Mouse (Mus musculus) neural tube, embryonic 11.5 days (tissue): ENCODE data around the gene Cfap97d1. TPM values are rescaled to one million over a fixed set of nuclear protein-coding genes. Genes with fewer than 3 reads are reported as not detected.
A peak's percentile ranks its signal among the peaks of the same experiment; 100 is the strongest.

Experiments used
- ATAC-seq: fragments of 200-750 bp; cut with Nextera tagmentation; 2 replicates; pipeline ENCODE4 v1.8.0; 2017; ENCODE audit warnings: moderate number of reproducible peaks, mild to moderate bottlenecking, moderate TSS enrichment, moderate library complexity; ENCODE audit not compliant: insufficient read depth, low FRiP score, low TSS enrichment
- DNase-seq: peaks from one replicate; pipeline ENCODE4 v3.0.0-alpha.2; 2015; ENCODE audit warnings: low spot score
- H3K27ac ChIP-seq: fragments of 300-500 bp; sonication (generic); 2 replicates; pipeline ENCODE4 v1.5.1; 2014; ENCODE audit warnings: low read depth, mild to moderate bottlenecking, low read length
- H3K27me3 ChIP-seq: fragments of 300-500 bp; sonication (generic); 2 replicates; pipeline ENCODE4 v1.6.1; 2014; ENCODE audit warnings: mild to moderate bottlenecking, low read length, mixed read lengths; ENCODE audit not compliant: control insufficient read depth, insufficient read depth
- H3K36me3 ChIP-seq: fragments of 300-500 bp; sonication (generic); 2 replicates; pipeline ENCODE4 v1.6.1; 2014; ENCODE audit warnings: mild to moderate bottlenecking, low read length, moderate library complexity, mixed read lengths; ENCODE audit not compliant: control insufficient read depth, insufficient read depth
- H3K4me1 ChIP-seq: fragments of 300-500 bp; sonication (generic); 2 replicates; pipeline ENCODE4 v1.6.1; 2014; ENCODE audit warnings: low read length, mixed read lengths; ENCODE audit not compliant: control insufficient read depth, insufficient read depth
- H3K4me2 ChIP-seq: fragments of 300-500 bp; sonication (generic); 2 replicates; pipeline ENCODE4 v1.6.1; 2014; ENCODE audit warnings: low read depth, mild to moderate bottlenecking, moderate library complexity
- H3K4me3 ChIP-seq: fragments of 300-500 bp; sonication (generic); 2 replicates; pipeline ENCODE4 v1.5.1; 2014; ENCODE audit warnings: low read depth, low read length
- H3K9ac ChIP-seq: fragments of 300-500 bp; sonication (generic); 2 replicates; pipeline ENCODE4 v1.6.1; 2014; ENCODE audit warnings: mild to moderate bottlenecking, low read length
- H3K9me3 ChIP-seq: fragments of 300-500 bp; sonication (generic); 2 replicates; pipeline ENCODE4 v1.6.1; 2016; ENCODE audit warnings: low read length; ENCODE audit not compliant: control insufficient read depth
- WGBS: fragments of 180-500 bp; shearing (Covaris S2); extraction: QIAGEN DNeasy Blood & Tissue Kit; methylation state at CpG from one replicate; pipeline ENCODE4 v1.1.7; 2014; 5-methylcytosine and 5-hydroxymethylcytosine counted together
- polyA plus RNA-seq: library from polyadenylated mRNA; unstranded; fragments of >200 nt; fragmentation: Nextera tagmentation; extraction: Ambion mirVana; gene quantifications from 2 replicates; pipeline ENCODE4 v1.2.1, GENCODE M21; 2014

Cfap97d1 gene
- polyA plus RNA-seq, 1 experiment from 2014 or later: not detected

DNA sequence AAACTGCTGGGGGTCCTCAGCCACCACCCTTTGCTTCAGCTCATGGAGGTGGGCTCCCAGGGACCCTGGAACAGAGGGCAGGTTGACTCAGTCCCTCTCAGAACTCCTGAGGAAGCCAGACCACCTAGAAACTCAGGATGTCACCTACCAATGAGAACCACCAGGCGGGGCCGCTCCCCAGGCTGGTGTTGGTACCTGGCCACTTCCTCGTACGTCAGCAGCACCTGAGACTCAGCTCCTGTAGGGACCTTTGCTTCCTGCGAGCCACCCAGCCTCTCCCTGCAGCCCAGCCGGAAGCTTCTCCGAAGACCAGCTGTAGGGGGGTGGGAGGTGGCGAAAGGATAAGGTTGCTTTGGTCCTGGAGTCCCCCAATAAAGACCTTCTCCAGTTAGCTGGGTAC, 24.3 kb downstream of the Cfap97d1 start:
- Histone ChIP-seq H3K4me3 (no peak overlapping the region), H3K9me3 (no peaks in the 10 kb centered on the region), H3K27me3 (no peaks in the 10 kb centered on the region), H3K36me3 (peaks cover 3% of the 10 kb centered on the region), H3K4me1 (no peaks in the 10 kb centered on the region; the same call in 1 of the 2 replicates), H3K4me2 (no peak overlapping the region), H3K27ac (no peak overlapping the region), H3K9ac (no peak overlapping the region)
- WGBS: 96% methylated on average over 8 of the region's 8 CpGs
- DNase-seq (no peak), ATAC-seq (no peak)

DNA sequence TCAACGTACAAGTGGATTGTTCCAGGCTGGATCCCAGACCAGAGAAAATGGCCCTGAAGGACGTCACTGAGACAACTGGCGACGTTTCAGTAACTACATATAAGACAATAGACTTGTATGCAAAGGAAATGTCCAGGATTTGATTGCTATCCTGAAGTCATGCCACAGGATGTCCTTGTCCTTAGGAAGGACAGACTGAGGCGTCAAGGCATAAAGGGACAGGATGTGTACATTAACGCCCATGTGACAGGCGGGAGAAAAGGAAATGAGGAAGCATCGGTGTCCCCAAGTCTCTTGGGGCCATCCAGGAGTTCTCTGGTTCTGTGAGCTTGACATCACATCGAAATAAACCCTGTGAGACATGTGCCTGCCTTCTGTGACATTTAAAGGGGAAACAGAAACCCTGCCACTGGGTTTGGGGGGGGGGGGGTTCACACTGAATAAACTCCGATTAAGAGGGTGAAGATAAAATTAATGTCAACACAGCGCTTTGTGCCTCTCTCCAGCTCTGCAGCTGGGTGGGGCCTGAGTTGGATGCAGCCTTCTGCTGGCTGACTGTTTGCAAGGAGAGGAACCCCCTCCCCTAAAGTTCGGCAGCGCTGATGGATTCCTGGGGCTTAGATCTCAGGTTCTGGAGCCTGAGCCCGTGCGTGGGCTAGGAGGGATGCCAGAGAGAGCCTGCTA, 25.0 kb downstream of the Cfap97d1 start:
- ATAC-seq: no peak
- no peaks in the 10 kb centered on the region; the same call in 1 of the 2 replicates for H3K4me1 ChIP-seq
- H3K36me3 ChIP-seq: peaks cover 3% of the 10 kb centered on the region
- no peaks in the 10 kb centered on the region for H3K27me3 ChIP-seq
- no peak overlapping the region for H3K9ac ChIP-seq
- no peak for DNase-seq
- no peak overlapping the region for H3K4me2 ChIP-seq
- H3K9me3 ChIP-seq: no peaks in the 10 kb centered on the region
- WGBS: 91% methylated on average over 15 of the region's 15 CpGs
- H3K27ac ChIP-seq: no peak overlapping the region
- no peak overlapping the region for H3K4me3 ChIP-seq

DNA sequence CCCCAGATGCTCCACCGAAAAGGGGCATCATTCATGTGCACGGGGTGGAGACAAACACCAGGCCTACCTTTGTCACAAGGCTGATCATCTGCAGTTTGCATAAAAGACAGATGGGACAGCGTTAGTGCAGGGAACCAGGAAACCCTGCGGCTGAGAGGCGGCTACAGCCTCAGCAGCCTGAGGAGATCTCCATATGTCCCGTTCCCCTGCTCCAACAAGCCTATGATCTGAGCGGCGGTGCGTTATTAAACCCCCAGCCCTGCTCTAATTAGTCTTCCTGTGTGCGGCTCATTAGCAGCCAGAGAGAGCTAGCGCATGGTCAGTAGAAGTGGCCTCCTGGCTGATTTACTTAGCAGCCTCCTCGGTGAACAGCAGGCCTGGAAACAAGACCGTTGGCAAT, 26.1 kb downstream of the Cfap97d1 start:
- no peaks in the 10 kb centered on the region for H3K27me3 ChIP-seq
- 52% methylated on average over 13 of the region's 13 CpGs for WGBS
- H3K36me3 ChIP-seq: no peaks in the 10 kb centered on the region; the same call in none of the 2 replicates
- no peaks in the 10 kb centered on the region for H3K9me3 ChIP-seq
- peak overlapping the region; percentile 58; the same call in 1 of the 2 replicates for H3K27ac ChIP-seq
- no peaks in the 10 kb centered on the region; the same call in 1 of the 2 replicates for H3K4me1 ChIP-seq
- DNase-seq: peak; percentile 37
- no peak overlapping the region for H3K9ac ChIP-seq
- ATAC-seq: no peak
- H3K4me2 ChIP-seq: no peak overlapping the region
- H3K4me3 ChIP-seq: no peak overlapping the region

DNA sequence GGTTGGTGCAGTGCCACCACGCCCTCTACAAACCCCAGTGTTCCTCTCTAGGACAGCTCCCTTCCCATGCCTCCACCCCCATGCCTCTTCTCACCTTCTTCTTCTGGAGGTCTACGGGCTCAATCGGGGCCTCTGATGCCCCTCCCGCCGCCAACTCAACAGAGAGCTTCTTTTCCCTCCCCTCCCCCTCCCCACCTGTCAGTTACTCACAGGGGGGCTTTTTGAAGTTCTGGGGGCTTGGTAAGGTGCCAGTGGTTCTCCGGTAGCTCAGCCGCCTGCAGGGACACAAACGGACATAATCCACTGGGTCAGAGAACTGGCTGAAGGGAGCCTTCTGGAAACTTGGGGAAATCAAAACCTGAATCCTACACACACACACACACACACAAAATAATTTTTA, 27.4 kb downstream of the Cfap97d1 start:
- Histone ChIP-seq H3K9ac (no peak overlapping the region), H3K27ac (no peak overlapping the region), H3K4me1 (no peaks in the 10 kb centered on the region; the same call in 1 of the 2 replicates), H3K4me3 (no peak overlapping the region), H3K27me3 (no peaks in the 10 kb centered on the region), H3K9me3 (no peaks in the 10 kb centered on the region), H3K4me2 (no peak overlapping the region), H3K36me3 (no peaks in the 10 kb centered on the region; the same call in none of the 2 replicates)
- 83% methylated on average over 8 of the region's 8 CpGs for WGBS
- no peak for DNase-seq
- ATAC-seq: no peak

DNA sequence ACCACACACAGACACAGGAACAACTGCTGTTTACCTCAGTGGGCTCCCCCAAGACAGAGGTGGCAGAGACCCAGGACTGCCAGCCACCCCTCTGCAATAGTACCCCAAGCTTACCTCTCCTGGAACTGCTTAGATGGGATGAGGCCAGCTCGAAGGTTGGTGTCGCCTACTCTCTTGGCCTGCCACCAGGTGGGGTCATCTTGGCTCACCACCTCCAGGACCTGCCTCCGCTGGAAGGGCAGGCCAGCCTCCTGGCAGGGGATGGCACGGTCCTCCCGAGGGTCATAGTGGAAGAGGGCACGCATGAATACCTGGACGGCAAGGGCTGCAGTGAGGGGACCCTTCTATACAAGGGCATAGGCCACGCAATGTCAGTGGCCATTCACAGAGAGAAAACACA, 29.1 kb downstream of the Cfap97d1 start:
- no peaks in the 10 kb centered on the region for H3K9me3 ChIP-seq
- H3K4me1 ChIP-seq: no peaks in the 10 kb centered on the region; the same call in 1 of the 2 replicates
- no peak overlapping the region for H3K9ac ChIP-seq
- ATAC-seq: no peak
- no peaks in the 10 kb centered on the region for H3K27me3 ChIP-seq
- no peak for DNase-seq
- peaks cover 3% of the 10 kb centered on the region for H3K36me3 ChIP-seq
- H3K4me3 ChIP-seq: no peak overlapping the region
- 92% methylated on average over 8 of the region's 8 CpGs for WGBS
- no peak overlapping the region for H3K27ac ChIP-seq
- no peak overlapping the region for H3K4me2 ChIP-seq

DNA sequence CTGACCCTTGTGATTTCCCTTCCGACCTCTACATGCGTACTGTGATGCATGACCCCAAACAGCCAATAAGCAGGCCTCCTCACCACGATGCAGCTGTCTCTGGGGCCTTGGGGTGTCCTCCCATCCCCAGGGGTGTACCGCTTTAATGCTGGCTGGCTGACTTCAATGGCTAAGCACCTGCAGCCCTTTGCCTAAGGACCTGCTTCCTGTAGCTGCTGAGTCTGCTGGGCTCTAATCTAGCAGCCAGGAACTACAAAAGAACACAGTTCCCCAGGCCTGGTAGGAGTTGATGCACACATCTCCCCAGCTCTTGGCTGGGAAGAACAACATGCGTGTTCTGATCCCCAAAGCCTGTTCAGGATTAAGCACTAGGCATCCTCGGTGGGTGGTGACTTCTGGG, 31.4 kb downstream of the Cfap97d1 start:
- Histone ChIP-seq H3K27ac (no peak overlapping the region), H3K9ac (no peak overlapping the region), H3K4me2 (no peak overlapping the region), H3K27me3 (no peaks in the 10 kb centered on the region), H3K36me3 (peaks cover 3% of the 10 kb centered on the region), H3K4me3 (no peak overlapping the region), H3K9me3 (no peaks in the 10 kb centered on the region), H3K4me1 (no peaks in the 10 kb centered on the region; the same call in 1 of the 2 replicates)
- ATAC-seq (no peak), DNase-seq (no peak)
- WGBS: 76% methylated on average over 6 of the region's 6 CpGs

DNA sequence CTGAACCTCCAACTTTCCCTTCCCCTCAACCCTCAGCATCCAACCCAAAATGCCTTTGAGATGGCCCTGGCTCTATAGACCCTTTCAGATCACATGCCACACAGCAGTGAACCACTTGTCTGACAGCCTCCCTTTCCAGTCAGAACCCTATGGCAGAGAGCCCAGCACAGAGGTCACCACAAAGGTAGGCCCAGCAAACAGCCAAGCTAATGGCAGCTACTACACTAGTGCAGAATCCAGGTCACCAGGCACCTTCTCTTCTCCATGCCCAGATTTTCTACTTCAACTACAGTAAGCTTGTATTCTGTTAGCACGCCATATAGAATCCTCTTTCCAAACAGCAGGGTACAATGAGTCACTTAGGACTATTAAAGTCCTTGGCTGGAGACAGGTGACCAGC, 32.1 kb downstream of the Cfap97d1 start:
- Histone ChIP-seq H3K27ac (no peak overlapping the region), H3K27me3 (no peaks in the 10 kb centered on the region), H3K4me1 (no peaks in the 10 kb centered on the region), H3K4me2 (no peak overlapping the region), H3K4me3 (no peak overlapping the region), H3K9me3 (no peaks in the 10 kb centered on the region), H3K9ac (no peak overlapping the region), H3K36me3 (peaks cover 3% of the 10 kb centered on the region)
- WGBS: 90% methylated on average over 1 of the region's 1 CpGs
- DNase-seq: no peak
- no peak for ATAC-seq

DNA sequence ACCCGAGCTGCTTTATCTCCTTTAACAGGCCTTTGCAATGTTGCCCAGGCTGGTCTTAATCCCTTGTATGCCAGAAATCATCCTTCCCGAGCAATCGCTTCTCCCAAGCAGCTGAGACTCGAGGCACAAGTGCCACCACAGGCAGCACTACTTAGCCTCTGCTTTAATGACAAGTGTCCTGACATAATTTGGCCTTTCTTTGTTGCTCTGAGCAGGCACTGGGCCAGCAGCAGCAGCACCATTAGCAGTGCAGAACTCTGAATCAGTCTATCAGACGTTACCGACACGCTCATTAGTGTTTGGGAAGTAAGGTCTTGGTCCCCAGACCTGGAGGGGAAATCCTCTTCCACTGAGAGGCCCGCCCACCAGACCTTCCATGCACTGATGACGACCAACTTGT, 35.7 kb downstream of the Cfap97d1 start:
- Histone ChIP-seq H3K36me3 (0 out of 2 replicates have a peak, but pooled peaks cover 3% of the 10 kb centered on the region), H3K27me3 (no peaks in the 10 kb centered on the region), H3K9me3 (no peaks in the 10 kb centered on the region), H3K9ac (no peak overlapping the region), H3K4me1 (0 out of 2 replicates have a peak, but pooled peaks cover 8% of the 10 kb centered on the region), H3K4me2 (no peak overlapping the region), H3K4me3 (no peak overlapping the region), H3K27ac (no peak overlapping the region)
- DNase-seq (no peak), ATAC-seq (no peak)
- 77% methylated on average over 9 of the region's 9 CpGs for WGBS

DNA sequence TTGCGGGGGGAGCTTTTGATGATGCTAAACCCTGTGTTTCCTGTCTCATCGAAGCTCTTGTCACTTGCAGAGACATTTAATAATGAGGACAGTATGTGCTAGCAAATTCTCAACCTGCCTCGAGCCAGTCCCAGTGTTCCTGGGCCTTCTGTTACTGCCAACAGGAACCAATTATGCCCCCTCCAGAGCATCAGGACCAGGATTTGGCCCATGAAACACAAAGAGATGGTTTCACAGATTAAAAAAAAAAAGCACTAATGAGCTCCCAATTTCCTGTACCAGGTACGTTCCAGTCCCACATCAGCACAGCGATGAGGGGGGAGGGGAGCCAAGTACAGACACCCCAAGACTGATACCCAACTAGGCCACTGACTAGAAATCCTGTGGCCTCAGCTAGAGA, 37.1 kb downstream of the Cfap97d1 start:
- Histone ChIP-seq H3K27ac (no peak overlapping the region), H3K36me3 (0 out of 2 replicates have a peak, but pooled peaks cover 3% of the 10 kb centered on the region), H3K9ac (no peak overlapping the region), H3K4me2 (no peak overlapping the region), H3K4me1 (peaks cover 20% of the 10 kb centered on the region), H3K9me3 (no peaks in the 10 kb centered on the region), H3K27me3 (no peaks in the 10 kb centered on the region), H3K4me3 (no peak overlapping the region)
- DNase-seq (no peak), ATAC-seq (no peak)
- WGBS: 89% methylated on average over 5 of the region's 5 CpGs
